Mouse (Mus musculus) cerebellum, adult 2 months (tissue): Measurements from ENCODE around the gene Miga1.

Experiments used
- CTCF ChIP-seq: fragments of 200-500 bp; IDR thresholded peaks from 2 replicates; pipeline ENCODE4 v1.5.1; 2011; ENCODE audit warnings: low read depth, mild to moderate bottlenecking, control low read depth, low read length, moderate library complexity, borderline replicate concordance; ENCODE audit not compliant: insufficient read depth
- POLR2A ChIP-seq: fragments of 200-500 bp; IDR thresholded peaks from 2 replicates; pipeline ENCODE4 v1.6.1; 2011; ENCODE audit warnings: low read length, control low read depth, borderline replicate concordance; ENCODE audit not compliant: insufficient read depth

DNA sequence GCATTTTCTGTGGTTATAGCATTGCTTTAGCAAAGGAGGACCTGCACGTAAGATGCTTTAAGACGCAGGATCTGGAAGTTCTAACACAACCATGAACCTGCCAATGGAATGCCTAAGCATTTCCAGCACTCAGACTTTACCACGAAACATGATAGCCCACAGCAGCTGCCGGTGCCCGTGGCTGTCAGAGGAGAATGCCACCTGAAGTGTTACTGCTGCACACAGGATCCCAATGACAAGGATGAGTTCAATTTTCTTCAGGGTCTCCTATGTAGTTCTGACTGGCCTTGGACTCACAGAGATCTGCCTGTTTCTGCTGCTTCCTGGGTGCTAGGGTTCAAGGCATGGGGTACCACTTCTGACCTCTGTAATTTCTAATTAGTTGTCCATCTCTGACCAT is 55.4 kb downstream of the Miga1 start:
- TF ChIP-seq CTCF: no peak
- TF ChIP-seq POLR2A: no peak
